Mouse (Mus musculus): ENCODE measurements around the gene Mboat1.

Gene Mboat1

GRCm38 (mm10) chr13:30136243-30136922 lies at the start of gene Mboat1:
TSS of gene Mboat1 (plus strand) at chr13:30136489.
- DNase-seq (ENCODE audit: low read depth, low spot score): no peak

- peak; percentile 38 for DNase-seq (ENCODE audit: low read depth, low spot score)
Measured at GRCm38 (mm10) chr13:30093086-30093485, 43.2 kb upstream of the Mboat1 start.

GRCm38 (mm10) chr13:30095851-30096250 lies 40.4 kb upstream of the Mboat1 start:
- DNase-seq (ENCODE audit: low read depth, low spot score): peak; percentile 92

GRCm38 (mm10) chr13:30096536-30096935 lies 39.8 kb upstream of the Mboat1 start:
- DNase-seq (ENCODE audit: low read depth, low spot score): no peak

GRCm38 (mm10) chr13:30109001-30109600 lies 27.2 kb upstream of the Mboat1 start:
- peak; percentile 89 for DNase-seq (ENCODE audit: low read depth, low spot score)

- no peak for DNase-seq (ENCODE audit: low read depth, low spot score)
Measured at GRCm38 (mm10) chr13:30115792-30116191, 20.5 kb upstream of the Mboat1 start.

- DNase-seq (ENCODE audit: low read depth, low spot score): no peak
Measured at GRCm38 (mm10) chr13:30136923-30137629, 787 bp downstream of the Mboat1 start.

- no peak for DNase-seq (ENCODE audit: low read depth, low spot score)
Measured at GRCm38 (mm10) chr13:30137951-30138350, 1.7 kb downstream of the Mboat1 start.

- DNase-seq (ENCODE audit: low read depth, low spot score): no peak
Measured at GRCm38 (mm10) chr13:30140149-30140548, 3.9 kb downstream of the Mboat1 start.

- no peak for DNase-seq (ENCODE audit: low read depth, low spot score)
Measured at GRCm38 (mm10) chr13:30140646-30141045, 4.4 kb downstream of the Mboat1 start.

- DNase-seq (ENCODE audit: low read depth, low spot score): no peak
Measured at GRCm38 (mm10) chr13:30141996-30142395, 5.7 kb downstream of the Mboat1 start.

GRCm38 (mm10) chr13:30146468-30146867 lies 10.2 kb downstream of the Mboat1 start:
- no peak for DNase-seq (ENCODE audit: low read depth, low spot score)

GRCm38 (mm10) chr13:30154264-30154663 lies 18.0 kb downstream of the Mboat1 start:
- no peak for DNase-seq (ENCODE audit: low read depth, low spot score)

GRCm38 (mm10) chr13:30159626-30160025 lies 23.3 kb downstream of the Mboat1 start:
- no peak for DNase-seq (ENCODE audit: low read depth, low spot score)

- DNase-seq (ENCODE audit: low read depth, low spot score): no peak
Measured at GRCm38 (mm10) chr13:30163521-30163920, 27.2 kb downstream of the Mboat1 start.

- DNase-seq (ENCODE audit: low read depth, low spot score): no peak
Measured at GRCm38 (mm10) chr13:30166138-30167090, 30.1 kb downstream of the Mboat1 start.

- peak; percentile 65 for DNase-seq (ENCODE audit: low read depth, low spot score)
Measured at GRCm38 (mm10) chr13:30167499-30167898, 31.2 kb downstream of the Mboat1 start.

GRCm38 (mm10) chr13:30168803-30169202 lies 32.5 kb downstream of the Mboat1 start:
- no peak for DNase-seq (ENCODE audit: low read depth, low spot score)

- DNase-seq (ENCODE audit: low read depth, low spot score): no peak
Measured at GRCm38 (mm10) chr13:30170061-30170460, 33.8 kb downstream of the Mboat1 start.

- DNase-seq (ENCODE audit: low read depth, low spot score): no peak
Measured at GRCm38 (mm10) chr13:30174586-30174985, 38.3 kb downstream of the Mboat1 start.

- DNase-seq (ENCODE audit: low read depth, low spot score): peak; percentile 45
Measured at GRCm38 (mm10) chr13:30177356-30177755, 41.1 kb downstream of the Mboat1 start.

GRCm38 (mm10) chr13:30185549-30185948 lies 49.3 kb downstream of the Mboat1 start:
- DNase-seq (ENCODE audit: low read depth, low spot score): no peak

Data from 3T3-L1 (cell line).